ENCODE assay signal across 10 mouse cellular contexts in genomic region chr7:80160945-80161306, GRCm38 (mm10). TPM values are rescaled to one million over a fixed set of nuclear protein-coding genes. Genes with fewer than 3 reads are reported as not detected.
A peak's percentile ranks its signal among the peaks of the same experiment; 100 is the strongest.
DNase-seq lines count a peak whose midpoint lies in the region; ATAC-seq and TF ChIP-seq lines count a peak whose summit lies in the region.
"Had no signal": no experiment of that assay in that cellular context is flagged by ENCODE, and none has a peak within 500 bp of the region (broad histone marks: within the 10 kb centered on the region; RNA-seq: fewer than 3 reads in every experiment).

No protein-coding gene starts in this region.

- H3K9ac ChIP-seq in heart, embryonic 11.5 days (ENCODE audit: low read depth, low read length), result no peak overlapping the region
- H3K9ac ChIP-seq in ES-E14 (ENCODE audit: insufficient read depth, low read depth, low read length, poor library complexity, severe bottlenecking), result no peak overlapping the region
- H3K9ac ChIP-seq in heart, adult 2 months (ENCODE audit: low read depth, low read length), result no peak overlapping the region
- peak overlapping the region; percentile 54; the same call in 1 of the 2 replicates for H3K9ac ChIP-seq in stomach, embryonic 16.5 days (ENCODE audit: low read length)
- no peak overlapping the region for H3K9ac ChIP-seq in forebrain, embryonic 13.5 days

- TF ChIP-seq EP300 in heart, adult 2 months (IDR thresholded peaks at IDR 0.05; ENCODE audit: insufficient read depth, low read depth, low read length), result peak; percentile 76; the same call in 1 of the 2 replicates

- H3K36me3 ChIP-seq in heart, embryonic 11.5 days (ENCODE audit: control insufficient read depth, insufficient read depth, low read length), result no peaks in the 10 kb centered on the region
- H3K36me3 ChIP-seq in ES-E14 (ENCODE audit: control insufficient read depth, insufficient read depth, low read length, poor library complexity, severe bottlenecking), result no peaks in the 10 kb centered on the region
- no peaks in the 10 kb centered on the region for H3K36me3 ChIP-seq in heart, adult 2 months (ENCODE audit: control insufficient read depth, insufficient read depth, low read length)
- H3K36me3 ChIP-seq in stomach, embryonic 16.5 days (ENCODE audit: control insufficient read depth, insufficient read depth, low read length), result no peaks in the 10 kb centered on the region
- H3K36me3 ChIP-seq in forebrain, embryonic 13.5 days (ENCODE audit: poor library complexity, severe bottlenecking), result no peaks in the 10 kb centered on the region
- H3K36me3 ChIP-seq: G1E had no signal

- WGBS in heart, embryonic 11.5 days (ENCODE audit: insufficient replicate concordance), result 78% methylated on average over 8 of the region's 8 CpGs
- 47% methylated on average over 8 of the region's 8 CpGs for WGBS in heart, adult 2 months
- 52% methylated on average over 8 of the region's 8 CpGs for WGBS in stomach, embryonic 16.5 days
- WGBS in forebrain, embryonic 13.5 days, result 80% methylated on average over 8 of the region's 8 CpGs

- H3K27ac ChIP-seq in heart, embryonic 11.5 days (ENCODE audit: low read depth, low read length), result no peak overlapping the region
- no peak overlapping the region; the same call in 1 of the 2 replicates for H3K27ac ChIP-seq in ES-E14 (ENCODE audit: insufficient read depth, low read depth, low read length, poor library complexity, severe bottlenecking)
- peak overlapping the region; percentile 70 for H3K27ac ChIP-seq in heart, adult 2 months
- peak overlapping the region; percentile 97 for H3K27ac ChIP-seq in stomach, embryonic 16.5 days (ENCODE audit: low read length)
- H3K27ac ChIP-seq in forebrain, embryonic 13.5 days, result no peak overlapping the region

- no peak overlapping the region for H3K4me2 ChIP-seq in heart, embryonic 11.5 days
- H3K4me2 ChIP-seq in stomach, embryonic 16.5 days (ENCODE audit: low read depth, low read length), result peak overlapping the region; percentile 23
- no peak overlapping the region for H3K4me2 ChIP-seq in forebrain, embryonic 13.5 days

- H3K79me2 ChIP-seq in heart, adult 2 months (replicated peaks; ENCODE audit: control insufficient read depth, insufficient read depth, low read length), result no peaks in the 10 kb centered on the region

- H3K9me3 ChIP-seq in heart, embryonic 11.5 days (replicated peaks; ENCODE audit: control insufficient read depth, low read length), result no peaks in the 10 kb centered on the region
- H3K9me3 ChIP-seq in ES-E14 (ENCODE audit: control insufficient read depth, insufficient read depth, low read depth, low read length), result no peaks in the 10 kb centered on the region
- H3K9me3 ChIP-seq in stomach, embryonic 16.5 days (replicated peaks; ENCODE audit: control insufficient read depth, low read length), result no peaks in the 10 kb centered on the region
- no peaks in the 10 kb centered on the region for H3K9me3 ChIP-seq in forebrain, embryonic 13.5 days (replicated peaks)
- H3K9me3 ChIP-seq: G1E had no signal

- intact Hi-C loops in heart, adult 2 months (cut with DNase I), result no loop called here

- H3K4me3 ChIP-seq in heart, embryonic 11.5 days (ENCODE audit: low read depth, low read length), result no peak overlapping the region
- no peak overlapping the region for H3K4me3 ChIP-seq in ES-E14 (ENCODE audit: insufficient read depth in 1 of 2, low read depth in 1 of 2, low read length in 2 of 2, poor library complexity in 1 of 2, severe bottlenecking in 1 of 2)
- no peak overlapping the region for H3K4me3 ChIP-seq in heart, adult 2 months
- H3K4me3 ChIP-seq in stomach, embryonic 16.5 days (replicated peaks; ENCODE audit: low read length), result no peak overlapping the region
- no peak overlapping the region for H3K4me3 ChIP-seq in forebrain, embryonic 13.5 days
- H3K4me3 ChIP-seq: megakaryocyte, embryonic 14.5 days had no signal

- peaks cover 5% of the 10 kb centered on the region; the same call in 1 of the 2 replicates for H3K4me1 ChIP-seq in heart, embryonic 11.5 days (ENCODE audit: control insufficient read depth, insufficient read depth, low read length)
- H3K4me1 ChIP-seq in ES-E14 (ENCODE audit: control insufficient read depth in 2 of 2, insufficient read depth in 2 of 2, low read length in 2 of 2, poor library complexity in 1 of 2), result peaks cover 0 to 9% of the 10 kb centered on the region in 2 experiments; a peak in 2 of 4 replicates
- H3K4me1 ChIP-seq in heart, adult 2 months (ENCODE audit: control insufficient read depth, insufficient read depth, low read length), result peaks cover 1% of the 10 kb centered on the region; the same call in 1 of the 2 replicates
- peaks cover 24% of the 10 kb centered on the region for H3K4me1 ChIP-seq in stomach, embryonic 16.5 days (ENCODE audit: control insufficient read depth, insufficient read depth, low read length)
- 0 out of 2 replicates have a peak, but pooled peaks cover 9% of the 10 kb centered on the region for H3K4me1 ChIP-seq in forebrain, embryonic 13.5 days

- in situ Hi-C loops in ES-E14 (cut with MboI; ENCODE audit: low sequenced_read_pairs in 2 of 2, unreplicated experiment in 2 of 2), result no loop called here

- peak; percentile 98 for DNase-seq in heart, adult 11 months
- DNase-seq in ES-E14 (ENCODE audit: low read depth, low spot score), result no peak
- DNase-seq in heart, adult 2 months, result peak; percentile 62 to 78
- DNase-seq in kidney, postnatal 10 days, result peak; percentile 83

- peak; percentile 78; the same call in 1 of the 2 replicates for TF ChIP-seq POLR2A in heart, adult 2 months (IDR thresholded peaks at IDR 0.05; ENCODE audit: insufficient read depth, low read depth, low read length)

- H3K27me3 ChIP-seq in heart, embryonic 11.5 days (ENCODE audit: control insufficient read depth, insufficient read depth, low read length), result peaks cover 6% of the 10 kb centered on the region; the same call in 1 of the 2 replicates
- no peaks in the 10 kb centered on the region for H3K27me3 ChIP-seq in heart, adult 2 months (ENCODE audit: control insufficient read depth, insufficient read depth, low read length)
- no peaks in the 10 kb centered on the region for H3K27me3 ChIP-seq in stomach, embryonic 16.5 days (ENCODE audit: control insufficient read depth, insufficient read depth, low read length)
- no peaks in the 10 kb centered on the region for H3K27me3 ChIP-seq in forebrain, embryonic 13.5 days

- TF ChIP-seq CTCF in heart, adult 2 months (IDR thresholded peaks at IDR 0.05), result no peak

- ATAC-seq in heart, embryonic 11.5 days (replicated peaks; ENCODE audit: insufficient number of reproducible peaks, low FRiP score, low TSS enrichment), result no peak
- peak; percentile 68 for ATAC-seq in stomach, embryonic 16.5 days (ENCODE audit: insufficient read depth, low FRiP score)
- no peak for ATAC-seq in CD4-positive, CD25-positive, alpha-beta regulatory T cell, adult 4 months
- ATAC-seq in forebrain, embryonic 13.5 days, result no peak

TF ChIP-seq in ES-E14, 5 proteins besides CTCF, POLR2A, EP300 and RAD21:
- TF ChIP-seq ZNF384 (IDR thresholded peaks at IDR 0.05; ENCODE audit: low read depth, low read length) (peak; percentile 64; the same call in 1 of the 2 replicates), HCFC1 (IDR thresholded peaks at IDR 0.05; ENCODE audit: borderline replicate concordance, insufficient read depth, low read length) (no peak)

RNA-seq across cellular contexts. Expression of gene Sema4b, which starts 25.7 kb away (rescaled TPM):
- polyA plus RNA-seq in heart, embryonic 11.5 days (2014; fragmentation: Nextera tagmentation; extraction: Ambion mirVana), result 5.9 and 8.5 TPM in 2 replicates
- total RNA-seq in ES-E14 (2012; rRNA removed), result 50.1 and 106 TPM in 2 replicates
- total RNA-seq in heart, adult 2 months (2021), result 10 to 100 TPM; 10.5 to 11.4 TPM
- polyA plus RNA-seq in heart, adult 2 months (2012; rRNA removed), result 10.5 and 12.3 TPM in 2 replicates
- polyA plus RNA-seq in stomach, embryonic 16.5 days (2015; fragmentation: Nextera tagmentation; extraction: Ambion mirVana), result 19.7 and 23.7 TPM in 2 replicates
- polyA plus RNA-seq in CD4-positive, CD25-positive, alpha-beta regulatory T cell, adult 4 months (2017; shearing (Covaris generic)), result 10 to 100 TPM; 19.2 to 26.0 TPM
- polyA plus RNA-seq in forebrain, embryonic 13.5 days (2015; fragmentation: Nextera tagmentation; extraction: Ambion mirVana), result 20.7 and 22.3 TPM in 2 replicates

RNA-seq across cellular contexts. Expression of gene Idh2, which starts 45.7 kb away (rescaled TPM):
- 1,200 and 1,395 TPM in 2 replicates for polyA plus RNA-seq in heart, embryonic 11.5 days (2014; fragmentation: Nextera tagmentation; extraction: Ambion mirVana)
- total RNA-seq in ES-E14 (2012; rRNA removed), result 108 and 146 TPM in 2 replicates
- total RNA-seq in heart, adult 2 months (2021), result 1,000 to 10,000 TPM; 1,877 to 2,293 TPM
- 1,651 and 1,954 TPM in 2 replicates for polyA plus RNA-seq in heart, adult 2 months (2012; rRNA removed)
- 606 and 633 TPM in 2 replicates for polyA plus RNA-seq in stomach, embryonic 16.5 days (2015; fragmentation: Nextera tagmentation; extraction: Ambion mirVana)
- 10 to 100 TPM; 22.4 to 23.9 TPM for polyA plus RNA-seq in CD4-positive, CD25-positive, alpha-beta regulatory T cell, adult 4 months (2017; shearing (Covaris generic))
- 351 and 386 TPM in 2 replicates for polyA plus RNA-seq in forebrain, embryonic 13.5 days (2015; fragmentation: Nextera tagmentation; extraction: Ambion mirVana)

Comparison
In these comparisons a context has a peak if more than half of its experiments do, and no peak if none do; other contexts are left out.
1. H3K27ac ChIP-seq: peak in heart, adult 2 months (single experiment) and stomach, embryonic 16.5 days (single experiment); none in heart, embryonic 11.5 days (single experiment), ES-E14 (single experiment) and forebrain, embryonic 13.5 days (single experiment).
2. RNA of gene Idh2, which starts 45.7 kb away (polyA plus RNA-seq): 1,651 to 1,954 TPM in heart, adult 2 months, 1,200 to 1,395 TPM in heart, embryonic 11.5 days, 606 to 633 TPM in stomach, embryonic 16.5 days and 351 to 386 TPM in forebrain, embryonic 13.5 days; 22.4 to 23.9 TPM in CD4-positive, CD25-positive, alpha-beta regulatory T cell, adult 4 months; every median in the first group is over 10 times any median in the second.